Mouse (Mus musculus) ovary, adult 10 weeks (tissue): ENCODE results near the gene Ppa2. TPM values are rescaled to one million over a fixed set of nuclear protein-coding genes. Genes with fewer than 3 reads are reported as not detected.

ENCODE experiments used
- polyA plus RNA-seq: library from polyadenylated mRNA; stranded (reverse); fragments of 350-450 nt; fragmentation: Illumina TruSeq; extraction: RNeasy Lipid Tissue Mini Kit (QIAGEN cat#74804); gene quantifications from one replicate; pipeline ENCODE4 v1.2.3, GENCODE M21; 2014

Gene Ppa2
- 120 TPM for polyA plus RNA-seq

GRCm38 (mm10) chr3:133309954-133310808 lies at the start of gene Ppa2:
TSS of gene Ppa2 (plus strand) at chr3:133310110.

Other genes starting within 250 kb of the Ppa2 start
- gene Ints12, start 218.3 kb upstream of the Ppa2 start, polyA plus RNA-seq, result 35.8 TPM
- 27.5 TPM for gene Gstcd, start 218.1 kb upstream of the Ppa2 start, polyA plus RNA-seq
- 2.0 TPM for gene Arhgef38, start 75.2 kb upstream of the Ppa2 start, polyA plus RNA-seq
- 25.8 TPM for gene Tet2, start 235.0 kb downstream of the Ppa2 start, polyA plus RNA-seq